Mouse (Mus musculus) layer of hippocampus, adult 18-20 months (tissue): ENCODE results near the gene Katnal1. TPM values are rescaled to one million over a fixed set of nuclear protein-coding genes. Genes with fewer than 3 reads are reported as not detected.
A peak's percentile ranks its signal among the peaks of the same experiment; 100 is the strongest.

Experiments used
- DNase-seq, 2 experiments: peaks; one replicate each; pipeline ENCODE4 v3.0.0; 2022; ENCODE audit warnings: low spot score in 2 of 2
- total RNA-seq, 2 experiments: library from RNA; stranded (reverse); gene quantifications; 2 replicates each; pipeline ENCODE4 v1.2.3; 2021

The Katnal1 gene
- total RNA-seq, 2 experiments from 2014 or later: 62.6 to 65.4 TPM

- DNase-seq: no peak
Measured at GRCm38 (mm10) chr5:148927717-148928223, 1.4 kb downstream of the Katnal1 start.

- DNase-seq: no peak
Measured at GRCm38 (mm10) chr5:148924586-148924985, 4.5 kb downstream of the Katnal1 start.

GRCm38 (mm10) chr5:148924051-148924450 is 5.1 kb downstream of the Katnal1 start:
- no peak for DNase-seq

- no peak for DNase-seq
Measured at GRCm38 (mm10) chr5:148923408-148923807, 5.7 kb downstream of the Katnal1 start.

- DNase-seq: no peak
Measured at GRCm38 (mm10) chr5:148922773-148923172, 6.3 kb downstream of the Katnal1 start.

GRCm38 (mm10) chr5:148918049-148918448 is 11.1 kb downstream of the Katnal1 start:
- DNase-seq: no peak

GRCm38 (mm10) chr5:148916775-148917174 is 12.3 kb downstream of the Katnal1 start:
- no peak for DNase-seq

- DNase-seq: no peak
Measured at GRCm38 (mm10) chr5:148912262-148912661, 16.9 kb downstream of the Katnal1 start.

- no peak for DNase-seq
Measured at GRCm38 (mm10) chr5:148910066-148910465, 19.1 kb downstream of the Katnal1 start.

GRCm38 (mm10) chr5:148909402-148909801 is 19.7 kb downstream of the Katnal1 start:
- peak in 1 of 2 experiments; percentile 29 for DNase-seq

GRCm38 (mm10) chr5:148909057-148909395 is 20.1 kb downstream of the Katnal1 start:
- peak in 1 of 2 experiments; percentile 43 for DNase-seq

- peak in 1 of 2 experiments; percentile 37 for DNase-seq
Measured at GRCm38 (mm10) chr5:148908191-148909056, 20.7 kb downstream of the Katnal1 start.

- no peak for DNase-seq
Measured at GRCm38 (mm10) chr5:148906305-148906704, 22.8 kb downstream of the Katnal1 start.

GRCm38 (mm10) chr5:148904846-148905245 is 24.3 kb downstream of the Katnal1 start:
- DNase-seq: peak in 1 of 2 experiments; percentile 32

- DNase-seq: no peak
Measured at GRCm38 (mm10) chr5:148899361-148899760, 29.8 kb downstream of the Katnal1 start.

GRCm38 (mm10) chr5:148897941-148898417 is 31.1 kb downstream of the Katnal1 start:
- peak in 1 of 2 experiments; percentile 21 for DNase-seq

- peak; percentile 48 to 73 for DNase-seq
Measured at GRCm38 (mm10) chr5:148897069-148897702, 31.9 kb downstream of the Katnal1 start.

GRCm38 (mm10) chr5:148896515-148896914 is 32.6 kb downstream of the Katnal1 start:
- DNase-seq: no peak

- no peak for DNase-seq
Measured at GRCm38 (mm10) chr5:148895833-148896232, 33.3 kb downstream of the Katnal1 start.

GRCm38 (mm10) chr5:148895034-148895433 is 34.1 kb downstream of the Katnal1 start:
- no peak for DNase-seq

GRCm38 (mm10) chr5:148890237-148890636 is 38.9 kb downstream of the Katnal1 start:
- DNase-seq: no peak

GRCm38 (mm10) chr5:148888032-148888431 is 41.1 kb downstream of the Katnal1 start:
- DNase-seq: no peak
